Mouse (Mus musculus) A20 (cell line): Measurements from ENCODE around the gene Zcchc17.

Experiments
- DNase-seq: peaks from one replicate; pipeline ENCODE4 v3.0.0-alpha.2; 2011; ENCODE audit warnings: low read depth, low spot score

Gene Zcchc17

DNA sequence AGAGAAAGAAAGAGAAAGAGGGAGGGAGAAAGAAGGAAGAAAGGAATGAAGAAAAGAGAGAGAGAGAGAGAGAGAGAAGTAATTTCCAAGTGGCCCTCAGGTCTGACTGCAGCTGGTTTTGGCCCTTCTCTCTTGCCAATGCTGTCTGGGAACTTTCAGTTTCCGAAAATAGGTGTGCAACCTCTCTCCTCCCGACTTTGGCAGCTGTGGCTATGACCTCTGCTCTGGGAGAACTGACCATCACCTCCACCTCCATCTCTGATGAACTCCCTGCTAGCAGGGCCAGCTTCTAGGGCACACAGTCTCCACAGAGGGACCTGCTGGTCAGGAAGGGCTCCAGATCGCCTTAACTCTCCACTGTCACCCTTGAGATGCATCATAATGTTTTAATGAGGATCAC, 73.2 kb downstream of the Zcchc17 start:
- no peak for DNase-seq

DNA sequence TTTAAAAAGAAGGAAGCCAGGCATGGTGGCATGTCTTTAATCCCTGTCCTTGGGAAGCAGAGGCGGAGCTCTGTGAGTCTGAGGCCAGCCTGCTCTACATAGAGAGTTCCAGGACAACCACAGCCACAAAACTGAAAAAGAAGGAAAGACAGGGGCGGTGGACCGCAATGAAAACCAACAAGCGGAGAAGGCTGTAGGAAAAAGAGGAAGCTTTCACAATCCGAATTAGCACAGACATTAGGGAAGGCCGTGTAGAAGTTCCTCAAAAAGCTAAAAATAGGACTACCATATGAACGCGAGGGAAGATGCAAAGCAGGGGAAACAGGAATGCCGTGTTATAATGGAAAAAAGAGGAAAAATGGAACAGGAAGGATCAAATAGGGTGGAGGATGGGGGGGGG, 75.9 kb downstream of the Zcchc17 start:
- no peak for DNase-seq

DNA sequence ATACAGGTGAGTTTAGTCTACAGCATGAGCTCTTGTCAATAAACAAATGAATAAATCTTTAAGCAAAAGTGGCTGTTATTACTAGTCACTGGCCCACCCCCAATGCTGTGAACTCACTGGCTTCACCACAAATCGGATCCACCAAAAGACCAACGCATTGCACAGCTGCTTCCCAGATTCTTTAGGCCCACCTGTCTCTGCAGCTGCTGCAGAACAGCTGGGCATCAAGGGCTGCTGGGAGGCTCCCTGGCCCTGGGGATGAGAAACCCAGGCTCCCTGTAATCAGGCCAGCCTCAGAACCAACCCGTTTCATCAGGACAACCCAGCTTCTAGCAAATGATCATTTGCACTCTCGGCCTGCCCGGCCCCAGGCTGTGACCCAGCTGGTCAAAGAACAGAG, 76.9 kb downstream of the Zcchc17 start:
- no peak for DNase-seq

DNA sequence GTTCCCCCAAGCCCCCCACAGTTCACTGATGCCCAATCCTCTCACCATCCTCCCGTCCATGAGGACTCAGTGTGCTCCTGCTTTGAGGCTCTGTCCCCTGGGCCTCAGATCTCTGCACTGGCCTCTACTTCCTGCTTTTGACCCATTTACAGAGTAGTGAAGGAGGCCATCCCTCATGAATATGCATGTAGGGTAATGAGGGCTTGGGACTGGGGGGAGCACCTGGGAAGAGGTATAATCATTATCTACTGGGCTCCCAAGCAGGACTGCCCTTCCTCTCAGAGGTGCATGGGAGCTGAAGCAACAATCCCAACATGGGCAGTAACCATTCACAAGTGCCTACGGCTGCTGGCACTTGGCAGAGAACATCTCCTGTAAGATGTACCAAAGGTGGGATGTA, 80.6 kb downstream of the Zcchc17 start, which contains the start of gene Serinc2:
Serinc2 (minus strand) TSS at position 101 of the 400 bp plus-strand sequence.
- no peak for DNase-seq

DNA sequence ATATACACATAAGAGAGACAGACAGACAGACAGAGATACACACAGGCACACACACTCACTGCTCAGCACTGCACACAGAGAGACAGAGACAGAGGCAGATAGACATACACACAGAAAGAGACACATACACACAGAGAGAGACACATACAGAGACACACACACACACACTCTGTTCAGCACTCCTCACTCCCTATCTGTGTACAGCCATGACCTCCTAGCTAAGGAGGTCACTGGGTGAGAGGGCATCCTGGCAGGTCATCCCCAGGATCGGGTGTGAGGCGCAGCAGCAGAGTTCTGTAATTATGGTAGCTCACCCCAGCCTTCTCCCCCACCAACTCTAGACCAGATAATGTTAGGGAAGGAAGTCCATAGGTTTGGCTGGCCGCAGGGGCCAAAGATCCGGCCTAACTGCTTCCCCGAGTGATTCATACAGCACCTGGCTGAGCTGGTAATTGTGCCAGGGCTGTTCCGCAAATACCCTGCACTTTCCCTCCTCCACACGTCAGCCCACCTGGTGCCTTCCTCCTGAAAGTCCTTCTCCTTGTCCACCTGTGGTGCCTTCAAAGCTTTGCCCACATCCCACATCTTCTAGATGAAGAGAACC, 83.1 kb downstream of the Zcchc17 start:
- no peak for DNase-seq

DNA sequence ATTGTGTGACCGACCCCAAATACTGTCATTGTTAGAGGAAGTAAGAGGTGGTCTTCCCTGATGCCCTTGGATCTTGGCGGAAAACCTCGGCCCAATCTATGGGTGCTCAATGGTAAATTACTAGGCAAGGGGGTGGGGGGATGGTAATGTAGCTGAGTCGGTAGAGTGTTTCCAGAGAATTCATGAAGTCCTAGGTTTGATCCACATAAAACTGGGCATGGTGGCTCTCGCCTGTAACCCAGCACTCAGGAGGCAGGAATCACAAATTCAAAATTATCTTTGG, 84.0 kb downstream of the Zcchc17 start:
- DNase-seq: no peak

DNA sequence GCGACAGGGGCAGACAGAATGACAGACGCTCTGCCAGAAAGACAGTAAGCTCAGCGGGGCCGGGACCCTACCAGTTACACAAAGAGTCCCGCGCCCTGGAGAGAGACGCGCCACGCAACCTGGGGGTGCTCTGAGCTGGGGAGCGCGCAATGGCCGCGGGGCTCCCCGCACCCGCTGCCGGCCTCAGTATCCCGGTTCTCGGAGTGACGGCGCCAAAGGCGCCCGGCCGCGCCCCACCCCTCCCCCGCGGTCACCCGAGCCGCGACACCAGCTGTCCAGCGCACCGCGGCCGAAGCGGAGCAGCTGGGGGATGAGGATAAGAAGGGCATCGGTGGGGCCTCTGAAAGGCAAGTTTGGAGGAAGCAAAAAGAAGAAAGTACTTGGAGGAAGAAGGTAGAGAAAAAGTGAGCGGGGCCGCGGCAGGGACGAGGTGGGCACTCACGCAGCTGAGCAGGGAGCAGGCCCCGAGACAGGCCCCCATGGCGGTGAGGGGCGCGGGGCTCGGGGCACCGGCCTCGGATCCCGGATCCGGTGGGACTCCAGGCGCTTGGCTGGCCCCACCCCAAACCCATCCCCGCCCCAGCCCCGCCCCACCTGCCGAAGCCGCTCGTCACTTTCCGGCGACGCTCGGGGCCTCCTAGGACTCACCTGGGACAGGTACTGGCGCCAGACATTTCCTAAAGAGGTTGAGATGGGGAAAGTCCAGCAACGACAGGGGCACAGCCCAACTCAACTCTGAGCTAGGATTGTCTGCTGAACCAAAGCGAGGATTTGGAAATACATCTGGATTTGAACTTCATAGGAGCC, 84.5 kb downstream of the Zcchc17 start:
- DNase-seq: no peak

DNA sequence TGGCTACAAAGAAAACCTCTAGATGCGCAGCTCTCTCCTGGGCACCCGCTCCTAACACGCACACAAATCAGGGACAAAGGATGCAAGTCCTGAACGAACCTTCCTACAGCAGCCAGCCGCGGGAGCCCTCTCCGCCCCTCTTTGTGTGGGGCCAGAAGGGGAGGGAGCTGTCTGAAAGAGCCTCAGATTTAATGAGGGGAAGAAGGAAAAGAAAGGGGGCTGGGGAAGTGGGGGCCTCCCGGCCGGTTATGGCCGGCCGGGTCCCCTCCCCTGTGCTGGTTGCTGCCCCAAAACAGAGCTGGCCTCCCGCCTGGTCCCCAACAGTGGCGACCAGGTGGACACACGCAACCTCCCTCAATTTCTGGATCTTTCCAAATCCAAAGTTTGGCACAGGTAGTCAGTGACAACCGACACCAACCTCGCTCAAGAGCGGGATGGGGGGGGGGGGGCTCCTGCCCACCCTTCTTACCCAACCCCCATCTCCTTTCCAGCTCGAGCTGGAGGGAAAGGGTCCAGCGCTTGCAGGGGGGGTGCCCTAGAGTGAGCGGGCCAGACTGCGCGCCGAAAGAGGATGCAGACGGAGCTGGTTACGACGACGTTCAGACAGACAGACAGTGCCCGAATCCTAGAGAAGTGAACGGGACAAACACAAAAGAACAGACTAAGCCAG, 85.3 kb downstream of the Zcchc17 start:
- no peak for DNase-seq

DNA sequence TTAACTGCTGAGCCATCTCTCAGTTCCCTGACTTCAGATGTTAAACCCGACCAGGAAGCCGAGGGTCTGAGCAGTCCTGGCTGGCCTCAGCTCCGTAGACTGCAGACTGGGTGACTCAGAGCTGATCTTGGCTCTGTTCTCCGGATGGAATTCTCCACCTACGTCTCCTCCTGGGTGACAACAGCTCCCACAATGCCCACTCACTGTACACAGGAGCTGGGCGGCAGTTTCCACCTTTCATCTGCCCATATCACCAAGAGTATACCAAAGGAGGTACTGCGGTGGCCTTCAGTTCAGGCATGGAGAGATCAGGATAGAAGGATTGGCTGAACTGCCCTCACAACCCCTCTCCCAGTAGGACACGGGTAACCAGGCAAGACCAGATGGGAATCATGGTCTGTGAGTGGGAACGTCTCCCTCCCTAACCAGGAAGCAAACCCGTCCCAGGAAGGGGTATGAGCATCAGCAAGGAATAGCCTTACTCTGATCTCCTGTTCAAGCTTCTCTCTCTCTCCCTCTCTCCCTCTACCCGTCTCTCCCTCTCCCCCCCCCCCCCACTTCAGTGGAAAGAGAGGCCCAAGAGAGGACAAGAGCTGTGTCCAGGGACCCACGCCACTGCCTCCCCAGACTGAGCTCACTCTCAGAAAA, 85.9 kb downstream of the Zcchc17 start:
- no peak for DNase-seq

DNA sequence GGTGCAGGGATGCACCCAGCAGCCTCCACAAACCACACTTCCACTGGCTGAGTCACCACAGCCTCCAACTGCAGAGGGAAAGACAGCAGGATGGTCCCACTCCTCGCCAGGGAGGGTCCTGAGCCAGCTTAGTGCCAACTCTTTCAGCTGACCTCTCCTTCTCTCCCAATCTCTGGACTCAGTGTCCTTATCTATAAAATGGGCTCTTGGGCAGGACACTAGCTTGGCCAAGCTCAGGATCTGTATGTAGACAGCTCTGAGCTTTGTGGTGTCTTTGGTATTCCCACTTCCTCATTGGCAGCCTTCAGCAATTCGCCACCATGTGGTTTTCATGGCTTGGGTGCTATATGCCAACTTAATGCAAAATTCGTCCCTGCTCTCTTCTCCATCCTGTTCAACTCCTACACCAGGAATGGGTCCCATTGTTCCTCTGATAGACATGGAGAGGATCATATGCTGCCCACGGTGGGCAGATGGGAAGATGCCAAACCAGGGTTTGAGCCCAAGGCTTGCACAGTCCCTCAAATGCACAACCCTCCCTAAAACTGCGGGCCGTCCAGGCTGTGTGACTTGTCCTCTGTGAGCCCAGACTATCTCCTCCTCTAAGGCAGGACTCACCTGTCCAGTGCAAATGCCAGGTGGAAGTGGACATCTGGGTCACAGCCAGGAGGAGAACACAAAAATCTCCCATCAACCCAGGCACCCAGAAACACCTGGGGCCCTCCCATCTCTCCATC, 89.0 kb downstream of the Zcchc17 start:
- DNase-seq: no peak

DNA sequence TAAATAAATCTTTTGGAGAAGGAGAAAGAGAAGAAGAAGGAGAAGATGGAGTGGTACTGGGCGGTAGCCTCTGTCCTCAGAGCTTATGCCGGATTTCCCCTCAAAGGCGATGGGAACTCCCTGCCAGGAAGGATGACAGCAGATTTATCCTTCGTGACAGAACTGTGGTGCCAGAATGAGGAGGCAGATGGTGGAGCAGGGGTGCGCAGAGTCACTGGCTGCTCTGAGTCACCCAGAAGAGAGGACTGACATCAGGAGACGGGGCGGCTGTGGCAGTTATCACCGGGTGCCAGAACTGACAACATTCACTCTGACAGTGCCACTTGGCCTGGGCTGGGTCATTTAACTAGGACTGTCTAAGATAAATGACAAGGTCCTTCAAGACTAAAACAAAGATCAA, 89.7 kb downstream of the Zcchc17 start:
- no peak for DNase-seq

DNA sequence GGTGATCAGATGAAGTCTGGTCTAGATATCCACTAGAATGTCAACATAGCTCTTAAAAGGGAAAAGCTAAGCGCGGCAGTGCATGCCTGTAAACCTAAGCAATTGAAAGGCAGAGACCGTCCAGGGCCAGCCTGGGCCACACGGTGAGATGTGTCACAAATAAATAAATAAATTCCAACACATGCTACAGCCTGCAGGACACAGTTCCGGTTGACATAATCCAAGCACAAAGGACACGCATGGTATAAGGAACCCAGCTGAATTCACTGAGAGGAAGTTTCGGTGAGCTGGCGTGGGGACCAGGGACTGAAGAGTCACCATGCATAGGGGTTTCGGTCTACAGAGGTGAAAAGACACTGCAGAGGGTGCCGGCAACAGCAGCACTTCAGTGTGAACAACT, 91.0 kb downstream of the Zcchc17 start:
- DNase-seq: no peak

DNA sequence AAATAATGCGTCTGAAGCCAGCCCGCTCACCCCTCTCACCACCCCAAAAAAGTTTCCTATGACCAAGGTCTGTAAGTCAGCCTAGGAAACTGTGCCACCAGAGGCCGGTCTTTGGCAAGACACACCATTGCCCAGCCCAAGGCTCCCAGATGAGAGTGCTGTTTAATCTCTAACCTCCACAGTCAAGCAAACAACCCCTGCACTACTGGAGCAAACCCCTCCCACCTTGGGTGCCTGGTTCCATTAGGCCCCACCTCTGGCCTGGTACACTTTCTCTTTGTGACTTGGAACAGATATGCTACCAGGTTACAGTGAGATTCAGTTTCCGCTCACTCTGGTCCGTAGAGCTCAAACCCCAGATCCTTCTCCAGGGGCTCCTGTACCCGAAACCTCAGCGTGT, 92.7 kb downstream of the Zcchc17 start:
- DNase-seq: no peak

DNA sequence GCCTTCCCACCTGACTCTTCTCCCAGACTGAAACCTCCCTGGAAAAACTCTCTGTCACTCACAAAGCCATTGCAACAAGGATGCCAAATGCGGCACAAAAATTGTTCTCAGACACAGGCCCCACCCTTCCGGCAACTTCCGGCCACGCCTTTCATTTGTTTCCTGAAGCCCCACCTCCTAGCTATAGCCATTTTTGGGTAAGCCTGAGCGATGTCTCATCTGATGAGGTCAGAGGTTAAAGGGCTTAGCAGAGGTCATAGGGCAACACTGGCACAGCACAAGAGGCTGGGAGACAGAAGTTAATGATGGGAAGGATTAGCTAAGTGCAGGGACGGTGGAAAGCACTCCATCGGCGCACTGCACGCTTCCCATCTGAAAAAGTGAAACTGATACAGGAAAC, 93.1 kb downstream of the Zcchc17 start:
- DNase-seq: no peak
